Mouse (Mus musculus) heart, postnatal 0 days (tissue): ENCODE results near the gene BC052040. TPM values are rescaled to one million over a fixed set of nuclear protein-coding genes. Genes with fewer than 3 reads are reported as not detected.

Experiments
- ATAC-seq: fragments of 200-750 bp; cut with Nextera tagmentation; 2 replicates; pipeline ENCODE4 v1.8.0; 2017; ENCODE audit warnings: low read depth, moderate number of reproducible peaks, moderate library complexity; ENCODE audit not compliant: insufficient read depth
- DNase-seq: peaks from one replicate; pipeline ENCODE4 v3.0.0-alpha.2; 2016; ENCODE audit warnings: low spot score
- H3K27ac ChIP-seq: fragments of 300-500 bp; sonication (generic); 2 replicates; pipeline ENCODE4 v1.5.1; 2014; ENCODE audit warnings: low read depth, mild to moderate bottlenecking
- H3K27me3 ChIP-seq: fragments of 300-500 bp; sonication (generic); 2 replicates; pipeline ENCODE4 v1.6.1; 2014; ENCODE audit warnings: low read length, mixed read lengths; ENCODE audit not compliant: control insufficient read depth, insufficient read depth
- H3K36me3 ChIP-seq: fragments of 300-500 bp; sonication (generic); replicated peaks from 2 replicates; pipeline ENCODE4 v1.6.1; 2014; ENCODE audit warnings: low read length, mixed read lengths; ENCODE audit not compliant: control insufficient read depth, insufficient read depth
- H3K4me1 ChIP-seq: fragments of 300-500 bp; sonication (generic); 2 replicates; pipeline ENCODE4 v1.6.1; 2014; ENCODE audit warnings: antibody characterized with exemption; ENCODE audit not compliant: control insufficient read depth, insufficient read depth
- H3K4me2 ChIP-seq: fragments of 300-500 bp; sonication (generic); 2 replicates; pipeline ENCODE4 v1.6.1; 2014; ENCODE audit warnings: low read depth, mild to moderate bottlenecking, low read length, moderate library complexity
- H3K4me3 ChIP-seq: fragments of 300-500 bp; sonication (generic); 2 replicates; pipeline ENCODE4 v1.5.1; 2014; ENCODE audit warnings: low read depth, low read length
- H3K9ac ChIP-seq: fragments of 300-500 bp; sonication (generic); replicated peaks from 2 replicates; pipeline ENCODE4 v1.6.1; 2014; ENCODE audit warnings: low read depth, low read length, mixed read lengths
- H3K9me3 ChIP-seq: fragments of 300-500 bp; sonication (generic); replicated peaks from 2 replicates; pipeline ENCODE4 v1.6.1; 2016; ENCODE audit warnings: low read length; ENCODE audit not compliant: control insufficient read depth
- CTCF ChIP-seq: IDR thresholded peaks from 2 replicates; pipeline ENCODE4 v1.5.1; 2016; ENCODE audit warnings: antibody characterized with exemption, control low read depth, low read depth
- EP300 ChIP-seq: IDR thresholded peaks from 2 replicates; pipeline ENCODE4 v1.6.1; 2016; ENCODE audit warnings: antibody characterized with exemption, low read depth
- WGBS: fragments of 180-500 bp; shearing (Covaris S2); extraction: QIAGEN DNeasy Blood & Tissue Kit; methylation state at CpG from one replicate; pipeline ENCODE4 v1.1.7; 2014; 5-methylcytosine and 5-hydroxymethylcytosine counted together
- polyA plus RNA-seq: library from polyadenylated mRNA; unstranded; fragments of >200 nt; fragmentation: Nextera tagmentation; extraction: Ambion mirVana; gene quantifications from 2 replicates; pipeline ENCODE4 v1.2.1, GENCODE M21; 2015
- total RNA-seq: library from RNA; depleted of rRNA; stranded (reverse); fragments of >200 nt; gene quantifications from 2 replicates; pipeline ENCODE4 v1.2.3, GENCODE M21; 2014; ENCODE audit warnings: low replicate concordance

Gene BC052040
- total and polyA plus RNA-seq, 2 experiments from 2014 or later = 3.9 to 4.1 TPM

- 92% methylated on average over 1 of the region's 1 CpGs for WGBS
These were observed 191.2 kb downstream of the BC052040 start for GRCm38 (mm10) chr2:115772709-115773108.

GRCm38 (mm10) chr2:115774153-115774908, 192.8 kb downstream of the BC052040 start:
- no peak for TF ChIP-seq EP300
- no peak for TF ChIP-seq CTCF
- no peak overlapping the region for H3K4me2 ChIP-seq
- H3K4me1 ChIP-seq = peaks cover 16% of the 10 kb centered on the region
- no peak overlapping the region for H3K9ac ChIP-seq
- H3K27me3 ChIP-seq = no peaks in the 10 kb centered on the region
- H3K9me3 ChIP-seq = no peaks in the 10 kb centered on the region
- H3K4me3 ChIP-seq = no peak overlapping the region
- no peak for DNase-seq
- ATAC-seq = no peak
- no peaks in the 10 kb centered on the region for H3K36me3 ChIP-seq
- WGBS = 74% methylated on average over 5 of the region's 5 CpGs
- H3K27ac ChIP-seq = 0 out of 2 replicates have a peak overlapping the region, but pooled peaks have one; percentile 20

More at GRCm38 (mm10) chr2:115772709-115773108, 191.2 kb downstream of the BC052040 start:
- Histone ChIP-seq H3K9me3 (no peaks in the 10 kb centered on the region), H3K27me3 (no peaks in the 10 kb centered on the region), H3K4me1 (peaks cover 16% of the 10 kb centered on the region), H3K9ac (no peak overlapping the region), H3K36me3 (no peaks in the 10 kb centered on the region), H3K27ac (no peak overlapping the region), H3K4me2 (no peak overlapping the region), H3K4me3 (no peak overlapping the region)
- TF ChIP-seq CTCF (no peak), EP300 (no peak)
- DNase-seq (no peak), ATAC-seq (no peak)

GRCm38 (mm10) chr2:115775488-115776217, 194.1 kb downstream of the BC052040 start:
- Histone ChIP-seq H3K27ac (peak overlapping the region; percentile 20), H3K4me2 (no peak overlapping the region), H3K9me3 (no peaks in the 10 kb centered on the region), H3K9ac (no peak overlapping the region), H3K36me3 (no peaks in the 10 kb centered on the region), H3K4me3 (no peak overlapping the region), H3K4me1 (peaks cover 16% of the 10 kb centered on the region), H3K27me3 (no peaks in the 10 kb centered on the region)
- DNase-seq (no peak), ATAC-seq (no peak)
- WGBS = 55% methylated on average over 8 of the region's 8 CpGs
- TF ChIP-seq CTCF (no peak), EP300 (no peak)

- Histone ChIP-seq H3K27ac (peak overlapping the region; percentile 27; the same call in 1 of the 2 replicates), H3K27me3 (no peaks in the 10 kb centered on the region), H3K9ac (no peak overlapping the region), H3K36me3 (no peaks in the 10 kb centered on the region), H3K4me1 (peaks cover 16% of the 10 kb centered on the region), H3K4me3 (no peak overlapping the region), H3K4me2 (peak overlapping the region; percentile 22; the same call in 1 of the 2 replicates), H3K9me3 (no peaks in the 10 kb centered on the region)
- peak; percentile 69 for ATAC-seq
- TF ChIP-seq CTCF = no peak
- TF ChIP-seq EP300 = no peak
- peak; percentile 23 for DNase-seq
- WGBS = 28% methylated on average over 17 of the region's 17 CpGs
These were observed 195.7 kb downstream of the BC052040 start for GRCm38 (mm10) chr2:115776924-115777860.

- peak; percentile 42 for ATAC-seq
These were observed 199.1 kb downstream of the BC052040 start for GRCm38 (mm10) chr2:115780546-115781011.

More at GRCm38 (mm10) chr2:115780546-115781011, 199.1 kb downstream of the BC052040 start:
- peak; percentile 45 for DNase-seq
- TF ChIP-seq CTCF (no peak), EP300 (no peak)
- H3K27ac ChIP-seq = peak overlapping the region; percentile 4; the same call in 1 of the 2 replicates
- no peaks in the 10 kb centered on the region for H3K9me3 ChIP-seq
- H3K27me3 ChIP-seq = no peaks in the 10 kb centered on the region
- H3K4me2 ChIP-seq = no peak overlapping the region
- WGBS = 45% methylated on average over 5 of the region's 5 CpGs
- no peak overlapping the region for H3K9ac ChIP-seq
- no peak overlapping the region for H3K4me3 ChIP-seq
- H3K4me1 ChIP-seq = peaks cover 16% of the 10 kb centered on the region
- H3K36me3 ChIP-seq = no peaks in the 10 kb centered on the region
